Mouse (Mus musculus): Measurements from ENCODE around the gene Kcnmb1. TPM values are rescaled to one million over a fixed set of nuclear protein-coding genes. Genes with fewer than 3 reads are reported as not detected.

The Kcnmb1 gene
- 0.08 TPM in 1 of 2 replicates, not detected in the other for polyA plus RNA-seq (2016; fragmentation: Nextera tagmentation; extraction: Ambion mirVana)

- ATAC-seq (ENCODE audit: low FRiP score), result no peak
- no peak within 1 kb of the TSS for H3K4me3 ChIP-seq (replicated peaks)
These were observed at the start of gene Kcnmb1 for GRCm38 (mm10) chr11:33962688-33963407. Gene Kcnmb1 (plus strand): TSS chr11:33963013.

GRCm38 (mm10) chr11:33913061-33913460, 49.8 kb upstream of the Kcnmb1 start:
- peaks cover 12% of the 10 kb centered on the region for H3K4me1 ChIP-seq
- H3K4me2 ChIP-seq, result no peak overlapping the region
- no peaks in the 10 kb centered on the region for H3K9me3 ChIP-seq
- 85% methylated on average over 7 of the region's 7 CpGs for WGBS
- no peak overlapping the region for H3K4me3 ChIP-seq (replicated peaks)
- 0 out of 2 replicates have a peak, but pooled peaks cover 5% of the 10 kb centered on the region for H3K27me3 ChIP-seq
- no peak for ATAC-seq (ENCODE audit: low FRiP score)
- H3K36me3 ChIP-seq (replicated peaks), result no peaks in the 10 kb centered on the region
- no peak overlapping the region for H3K9ac ChIP-seq
- H3K27ac ChIP-seq, result no peak overlapping the region

More at GRCm38 (mm10) chr11:33962688-33963407, at the start of gene Kcnmb1:
- Histone ChIP-seq H3K27ac (no peak within 1 kb of the TSS), H3K4me1 (peaks cover 4% of the 10 kb centered on the region; the same call in 1 of the 2 replicates), H3K27me3 (no peaks in the 10 kb centered on the region), H3K36me3 (replicated peaks) (no peaks in the 10 kb centered on the region), H3K4me2 (no peak within 1 kb of the TSS), H3K9me3 (no peaks in the 10 kb centered on the region), H3K9ac (no peak within 1 kb of the TSS)
- 67% methylated on average over 6 of the region's 6 CpGs for WGBS

DNA sequence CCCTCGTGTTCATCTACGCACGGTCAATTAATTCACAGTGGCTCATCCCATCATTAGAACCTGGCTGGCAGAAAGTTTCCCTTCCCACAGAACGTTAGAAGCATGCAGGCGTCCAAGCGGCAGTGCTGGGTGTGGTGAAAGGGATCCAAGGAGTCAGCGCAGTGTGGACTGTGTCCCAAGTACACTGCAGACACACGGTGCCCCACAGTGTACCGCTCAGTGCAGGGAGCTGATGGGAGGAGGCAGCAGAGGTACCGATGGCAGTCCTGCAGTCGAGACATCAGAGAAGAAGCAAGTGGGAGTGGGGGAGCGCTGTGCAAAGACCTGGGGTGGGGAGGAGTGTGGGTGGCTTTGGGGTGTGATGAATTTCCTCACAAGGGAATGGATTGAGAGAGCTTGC, 48.6 kb upstream of the Kcnmb1 start:
- Histone ChIP-seq H3K4me3 (replicated peaks) (no peak overlapping the region), H3K9me3 (no peaks in the 10 kb centered on the region), H3K36me3 (replicated peaks) (no peaks in the 10 kb centered on the region), H3K9ac (no peak overlapping the region), H3K4me2 (no peak overlapping the region), H3K4me1 (peaks cover 12% of the 10 kb centered on the region), H3K27me3 (peaks cover 8% of the 10 kb centered on the region; the same call in 1 of the 2 replicates), H3K27ac (no peak overlapping the region)
- ATAC-seq (ENCODE audit: low FRiP score), result no peak
- 55% methylated on average over 12 of the region's 12 CpGs for WGBS

DNA sequence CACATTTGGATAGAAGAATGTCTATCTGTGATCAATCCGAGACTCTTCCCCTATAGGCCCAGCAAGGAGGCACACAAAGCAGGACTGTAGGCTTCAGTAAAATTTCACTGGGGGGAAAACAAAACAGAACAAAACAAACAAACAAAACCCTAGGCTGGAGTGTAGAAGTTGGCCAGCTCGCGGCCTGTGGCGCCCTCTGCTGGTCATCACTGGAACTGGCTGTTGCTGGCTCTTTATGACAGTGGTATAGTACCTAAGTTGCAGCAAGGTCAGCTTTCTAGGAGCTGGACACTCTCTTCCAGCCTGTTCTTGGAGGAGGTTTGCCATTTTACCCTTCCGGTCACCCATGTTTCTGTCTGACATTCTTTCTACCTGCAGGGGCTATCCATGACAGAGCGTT, 45.2 kb upstream of the Kcnmb1 start:
- Histone ChIP-seq H3K27me3 (peaks cover 12% of the 10 kb centered on the region; the same call in 1 of the 2 replicates), H3K4me3 (replicated peaks) (no peak overlapping the region), H3K27ac (no peak overlapping the region), H3K4me1 (0 out of 2 replicates have a peak, but pooled peaks cover 5% of the 10 kb centered on the region), H3K9me3 (no peaks in the 10 kb centered on the region), H3K4me2 (no peak overlapping the region), H3K36me3 (replicated peaks) (no peaks in the 10 kb centered on the region), H3K9ac (no peak overlapping the region)
- ATAC-seq (ENCODE audit: low FRiP score), result peak; percentile 83
- 23% methylated on average over 6 of the region's 6 CpGs for WGBS

DNA sequence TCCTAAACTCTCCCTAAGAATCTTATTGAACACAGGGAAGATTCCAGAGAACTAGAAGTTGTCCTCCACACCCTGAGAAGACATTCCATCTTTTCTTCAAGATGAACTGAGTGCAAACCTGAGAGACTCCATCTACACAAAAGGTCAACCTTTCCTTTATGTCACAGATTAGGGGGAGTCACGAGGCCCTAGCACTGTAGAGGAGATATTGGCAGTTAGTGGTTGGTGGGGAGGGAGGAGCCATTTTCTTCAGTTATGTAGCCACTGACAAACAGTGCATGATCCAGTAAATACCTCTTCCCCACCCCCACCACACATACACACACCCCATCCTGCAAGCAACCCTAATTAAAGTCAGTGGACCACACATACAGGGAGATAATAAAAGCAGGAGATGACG, 44.4 kb upstream of the Kcnmb1 start:
- ATAC-seq (ENCODE audit: low FRiP score), result no peak
- no peak overlapping the region for H3K9ac ChIP-seq
- no peaks in the 10 kb centered on the region for H3K9me3 ChIP-seq
- no peak overlapping the region for H3K4me3 ChIP-seq (replicated peaks)
- 0 out of 2 replicates have a peak, but pooled peaks cover 4% of the 10 kb centered on the region for H3K4me1 ChIP-seq
- 28% methylated on average over 2 of the region's 2 CpGs for WGBS
- H3K4me2 ChIP-seq, result no peak overlapping the region
- peaks cover 12% of the 10 kb centered on the region; the same call in 1 of the 2 replicates for H3K27me3 ChIP-seq
- H3K27ac ChIP-seq, result no peak overlapping the region
- H3K36me3 ChIP-seq (replicated peaks), result no peaks in the 10 kb centered on the region

DNA sequence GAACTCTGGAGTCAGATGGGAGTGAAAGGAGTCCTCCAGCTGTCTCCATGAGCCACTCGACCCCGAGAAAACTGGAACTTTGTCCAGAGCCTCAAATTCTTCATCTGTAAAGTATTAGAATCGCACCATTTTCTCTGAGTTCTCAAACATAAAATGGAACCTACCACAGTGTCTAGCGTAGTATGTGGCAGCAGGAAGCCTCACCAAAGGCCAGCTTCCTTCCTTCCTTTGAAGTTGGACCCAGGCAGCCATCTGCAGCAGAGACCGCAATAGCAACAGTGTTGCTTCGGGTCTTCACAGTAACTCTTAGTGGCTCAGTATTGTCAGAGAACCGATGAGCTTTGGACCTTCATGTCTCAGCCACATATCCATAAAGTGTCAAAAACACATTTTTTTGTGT, 43.0 kb upstream of the Kcnmb1 start:
- H3K4me2 ChIP-seq, result no peak overlapping the region
- H3K9ac ChIP-seq, result no peak overlapping the region

GRCm38 (mm10) chr11:33921451-33921850, 41.4 kb upstream of the Kcnmb1 start:
- 72% methylated on average over 13 of the region's 13 CpGs for WGBS
- no peak overlapping the region for H3K4me2 ChIP-seq
- H3K9me3 ChIP-seq, result no peaks in the 10 kb centered on the region

More for the DNA sequence above, 43.0 kb upstream of the Kcnmb1 start:
- Histone ChIP-seq H3K27ac (no peak overlapping the region), H3K4me3 (replicated peaks) (no peak overlapping the region), H3K36me3 (replicated peaks) (no peaks in the 10 kb centered on the region), H3K4me1 (no peaks in the 10 kb centered on the region), H3K9me3 (no peaks in the 10 kb centered on the region), H3K27me3 (peaks cover 7% of the 10 kb centered on the region; the same call in 1 of the 2 replicates)
- whole genome bisulfite sequencing, result 91% methylated on average over 7 of the region's 7 CpGs
- no peak for ATAC-seq (ENCODE audit: low FRiP score)

DNA sequence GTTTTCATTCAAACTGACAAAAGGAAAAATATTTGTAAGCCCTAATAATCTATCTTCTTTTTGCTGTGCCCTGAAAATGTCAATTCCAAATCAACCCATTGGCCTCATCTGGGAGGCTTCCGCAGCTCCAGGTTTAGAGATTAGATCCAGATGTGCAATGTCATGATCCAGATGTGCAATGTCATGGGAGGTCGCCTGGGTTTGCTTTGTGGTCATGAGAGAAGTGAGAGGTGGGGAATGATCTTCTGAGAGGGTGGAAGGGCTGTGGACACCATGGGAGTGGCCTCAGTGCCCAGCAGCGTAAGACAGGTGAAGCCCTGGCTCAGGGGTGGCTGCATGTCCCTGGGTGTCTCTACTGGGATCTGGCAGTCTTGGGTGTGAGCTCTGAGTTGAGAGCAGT, 39.8 kb upstream of the Kcnmb1 start:
- H3K9me3 ChIP-seq, result no peaks in the 10 kb centered on the region

More at GRCm38 (mm10) chr11:33921451-33921850, 41.4 kb upstream of the Kcnmb1 start:
- Histone ChIP-seq H3K27me3 (peaks cover 7% of the 10 kb centered on the region; the same call in 1 of the 2 replicates), H3K9ac (no peak overlapping the region), H3K4me3 (replicated peaks) (no peak overlapping the region), H3K4me1 (no peaks in the 10 kb centered on the region), H3K27ac (no peak overlapping the region), H3K36me3 (replicated peaks) (no peaks in the 10 kb centered on the region)
- no peak for ATAC-seq (ENCODE audit: low FRiP score)

DNA sequence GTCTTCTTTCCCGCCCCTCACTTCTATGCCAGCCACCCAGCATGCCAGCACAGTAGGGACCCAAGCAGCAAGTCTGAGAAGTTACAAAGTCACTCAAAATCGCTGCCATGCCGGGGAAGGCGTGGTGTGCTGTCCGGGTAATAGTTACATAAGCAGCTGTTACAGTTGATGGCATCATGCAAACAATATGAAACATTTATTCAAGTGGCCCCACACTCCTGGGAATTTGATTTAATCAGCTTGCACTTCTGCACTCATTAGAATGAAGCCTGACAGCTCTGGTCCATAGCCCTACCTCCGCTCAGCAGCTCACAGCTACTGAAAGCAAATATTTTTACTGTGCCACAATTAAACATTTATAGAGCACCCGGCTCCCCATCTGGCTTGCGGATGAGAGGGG, 37.0 kb upstream of the Kcnmb1 start:
- H3K9ac ChIP-seq, result no peak overlapping the region
- no peak overlapping the region for H3K27ac ChIP-seq
- no peaks in the 10 kb centered on the region; the same call in 1 of the 2 replicates for H3K4me1 ChIP-seq
- H3K36me3 ChIP-seq (replicated peaks), result no peaks in the 10 kb centered on the region
- WGBS, result 78% methylated on average over 8 of the region's 8 CpGs
- no peak overlapping the region for H3K4me3 ChIP-seq (replicated peaks)
- H3K27me3 ChIP-seq, result 0 out of 2 replicates have a peak, but pooled peaks cover 4% of the 10 kb centered on the region
- no peak for ATAC-seq (ENCODE audit: low FRiP score)
- H3K4me2 ChIP-seq, result no peak overlapping the region
- H3K9me3 ChIP-seq, result no peaks in the 10 kb centered on the region

More for the DNA sequence above, 39.8 kb upstream of the Kcnmb1 start:
- no peak overlapping the region for H3K27ac ChIP-seq
- H3K36me3 ChIP-seq (replicated peaks), result no peaks in the 10 kb centered on the region
- no peak overlapping the region for H3K9ac ChIP-seq
- H3K27me3 ChIP-seq, result peaks cover 7% of the 10 kb centered on the region; the same call in 1 of the 2 replicates
- no peak for ATAC-seq (ENCODE audit: low FRiP score)
- WGBS, result 75% methylated on average over 3 of the region's 3 CpGs
- H3K4me2 ChIP-seq, result no peak overlapping the region
- no peaks in the 10 kb centered on the region for H3K4me1 ChIP-seq
- no peak overlapping the region for H3K4me3 ChIP-seq (replicated peaks)

GRCm38 (mm10) chr11:33926551-33926950, 36.3 kb upstream of the Kcnmb1 start:
- Histone ChIP-seq H3K4me1 (no peaks in the 10 kb centered on the region; the same call in 1 of the 2 replicates), H3K36me3 (replicated peaks) (no peaks in the 10 kb centered on the region), H3K9me3 (no peaks in the 10 kb centered on the region), H3K4me3 (replicated peaks) (no peak overlapping the region), H3K4me2 (no peak overlapping the region), H3K27me3 (0 out of 2 replicates have a peak, but pooled peaks cover 1% of the 10 kb centered on the region), H3K9ac (no peak overlapping the region), H3K27ac (no peak overlapping the region)
- WGBS, result 70% methylated on average over 2 of the region's 2 CpGs
- no peak for ATAC-seq (ENCODE audit: low FRiP score)

GRCm38 (mm10) chr11:33927321-33927720, 35.5 kb upstream of the Kcnmb1 start:
- H3K4me2 ChIP-seq, result no peak overlapping the region
- no peak for ATAC-seq (ENCODE audit: low FRiP score)
- H3K4me3 ChIP-seq (replicated peaks), result no peak overlapping the region
- H3K27ac ChIP-seq, result no peak overlapping the region
- H3K4me1 ChIP-seq, result peaks cover 4% of the 10 kb centered on the region
- H3K9ac ChIP-seq, result no peak overlapping the region
- 59% methylated on average over 6 of the region's 6 CpGs for WGBS
- no peaks in the 10 kb centered on the region for H3K36me3 ChIP-seq (replicated peaks)
- no peaks in the 10 kb centered on the region for H3K27me3 ChIP-seq
- H3K9me3 ChIP-seq, result no peaks in the 10 kb centered on the region

GRCm38 (mm10) chr11:33927836-33928235, 35.0 kb upstream of the Kcnmb1 start:
- no peaks in the 10 kb centered on the region for H3K27me3 ChIP-seq
- H3K4me1 ChIP-seq, result peaks cover 8% of the 10 kb centered on the region
- H3K27ac ChIP-seq, result no peak overlapping the region
- H3K9me3 ChIP-seq, result no peaks in the 10 kb centered on the region
- no peak overlapping the region for H3K9ac ChIP-seq
- no peaks in the 10 kb centered on the region for H3K36me3 ChIP-seq (replicated peaks)
- 77% methylated on average over 4 of the region's 4 CpGs for WGBS
- no peak overlapping the region for H3K4me2 ChIP-seq
- H3K4me3 ChIP-seq (replicated peaks), result no peak overlapping the region
- ATAC-seq (ENCODE audit: low FRiP score), result no peak
